Mouse (Mus musculus) hindbrain, embryonic 12.5 days (tissue): ENCODE measurements at regions not wholly inside any gene's neighbourhood (a gene's known extent, or its start where the extent isn't known, plus 50 kb on each side); places are given as distances from the start of the nearest gene placed in this dataset.
A peak's percentile ranks its signal among the peaks of the same experiment; 100 is the strongest.

Experiments
- ATAC-seq: fragments of 200-750 bp; cut with Nextera tagmentation; 2 replicates; pipeline ENCODE4 v1.8.0; 2017; ENCODE audit warnings: moderate TSS enrichment; ENCODE audit not compliant: low FRiP score
- H3K27ac ChIP-seq: fragments of 300-500 bp; sonication (generic); 2 replicates; pipeline ENCODE4 v1.5.1; 2016; ENCODE audit warnings: mild to moderate bottlenecking
- H3K27me3 ChIP-seq: fragments of 300-500 bp; sonication (generic); 2 replicates; pipeline ENCODE4 v1.6.1; 2016; ENCODE audit warnings: mild to moderate bottlenecking
- H3K36me3 ChIP-seq: fragments of 300-500 bp; sonication (generic); 2 replicates; pipeline ENCODE4 v1.6.1; 2016; ENCODE audit warnings: mild to moderate bottlenecking
- H3K4me1 ChIP-seq: fragments of 300-500 bp; sonication (generic); 2 replicates; pipeline ENCODE4 v1.6.1; 2016
- H3K4me2 ChIP-seq: fragments of 300-500 bp; sonication (generic); replicated peaks from 2 replicates; pipeline ENCODE4 v1.6.1; 2016; ENCODE audit warnings: mild to moderate bottlenecking
- H3K4me3 ChIP-seq: fragments of 300-500 bp; sonication (generic); 2 replicates; pipeline ENCODE4 v1.5.1; 2016; ENCODE audit warnings: mild to moderate bottlenecking
- H3K9ac ChIP-seq: fragments of 300-500 bp; sonication (generic); 2 replicates; pipeline ENCODE4 v1.6.1; 2016; ENCODE audit warnings: mild to moderate bottlenecking, moderate library complexity
- H3K9me3 ChIP-seq: fragments of 300-500 bp; sonication (generic); replicated peaks from 2 replicates; pipeline ENCODE4 v1.6.1; 2016; ENCODE audit warnings: mild to moderate bottlenecking
- WGBS: fragments of 180-500 bp; shearing (Covaris S2); methylation state at CpG from one replicate; pipeline ENCODE4 v1.1.7; 2016; 5-methylcytosine and 5-hydroxymethylcytosine counted together

GRCm38 (mm10) chr8:10096413-10096812 is 57.3 kb upstream of the Myo16 start:
- WGBS, result 87% methylated on average over 4 of the region's 4 CpGs
- H3K4me3 ChIP-seq, result no peak overlapping the region
- no peaks in the 10 kb centered on the region for H3K36me3 ChIP-seq
- H3K27me3 ChIP-seq, result no peaks in the 10 kb centered on the region
- no peak for ATAC-seq
- no peaks in the 10 kb centered on the region for H3K9me3 ChIP-seq
- peaks cover 7% of the 10 kb centered on the region; the same call in 1 of the 2 replicates for H3K4me1 ChIP-seq
- H3K4me2 ChIP-seq, result no peak overlapping the region
- no peak overlapping the region for H3K9ac ChIP-seq
- H3K27ac ChIP-seq, result no peak overlapping the region

- H3K4me1 ChIP-seq, result peaks cover 7% of the 10 kb centered on the region; the same call in 1 of the 2 replicates
- no peaks in the 10 kb centered on the region for H3K27me3 ChIP-seq
- no peaks in the 10 kb centered on the region for H3K36me3 ChIP-seq
- H3K9me3 ChIP-seq, result no peaks in the 10 kb centered on the region
- ATAC-seq, result peak; percentile 79
- no peak overlapping the region for H3K4me2 ChIP-seq
- no peak overlapping the region for H3K4me3 ChIP-seq
- no peak overlapping the region for H3K27ac ChIP-seq
- 51% methylated on average over 9 of the region's 9 CpGs for WGBS
- no peak overlapping the region for H3K9ac ChIP-seq
These were observed 56.7 kb upstream of the Myo16 start for GRCm38 (mm10) chr8:10096968-10097547.
